Mouse (Mus musculus) left cerebral cortex, adult 9 months (tissue): ENCODE measurements around the gene Zbtb25.
A peak's percentile ranks its signal among the peaks of the same experiment; 100 is the strongest.

Experiments used
- DNase-seq, 2 experiments: peaks; one replicate each; pipeline ENCODE4 v3.0.0; 2022; ENCODE audit warnings: low spot score in 2 of 2

Zbtb25 gene

GRCm38 (mm10) chr12:76341080-76341479, 28.3 kb downstream of the Zbtb25 start:
- DNase-seq = peak in 1 of 2 experiments; percentile 78

- no peak for DNase-seq
Measured at GRCm38 (mm10) chr12:76336111-76336965, 33.1 kb downstream of the Zbtb25 start.

- DNase-seq = no peak
Measured at GRCm38 (mm10) chr12:76335641-76336040, 33.8 kb downstream of the Zbtb25 start.

GRCm38 (mm10) chr12:76333688-76334087, 35.7 kb downstream of the Zbtb25 start:
- DNase-seq = no peak

- no peak for DNase-seq
Measured at GRCm38 (mm10) chr12:76328567-76329354, 40.6 kb downstream of the Zbtb25 start.

GRCm38 (mm10) chr12:76326437-76327220, 42.8 kb downstream of the Zbtb25 start:
- peak; percentile 52 to 74 for DNase-seq

- no peak for DNase-seq
Measured at GRCm38 (mm10) chr12:76324679-76325431, 44.5 kb downstream of the Zbtb25 start, which contains the start of gene Akap5. Gene Akap5 (plus strand): TSS chr12:76324891.

GRCm38 (mm10) chr12:76318282-76319212, 50.9 kb downstream of the Zbtb25 start:
- DNase-seq = no peak

- no peak for DNase-seq
Measured at GRCm38 (mm10) chr12:76311951-76312350, 57.5 kb downstream of the Zbtb25 start.

- DNase-seq = no peak
Measured at GRCm38 (mm10) chr12:76311227-76311626, 58.2 kb downstream of the Zbtb25 start.

- no peak for DNase-seq
Measured at GRCm38 (mm10) chr12:76310633-76311032, 58.8 kb downstream of the Zbtb25 start.

GRCm38 (mm10) chr12:76310007-76310406, 59.4 kb downstream of the Zbtb25 start:
- no peak for DNase-seq

- DNase-seq = no peak
Measured at GRCm38 (mm10) chr12:76308436-76308835, 61.0 kb downstream of the Zbtb25 start.

GRCm38 (mm10) chr12:76307964-76308363, 61.4 kb downstream of the Zbtb25 start:
- DNase-seq = peak; percentile 65 to 79

GRCm38 (mm10) chr12:76306852-76307561, 62.4 kb downstream of the Zbtb25 start:
- DNase-seq = no peak

GRCm38 (mm10) chr12:76305107-76305506, 64.3 kb downstream of the Zbtb25 start:
- DNase-seq = no peak

GRCm38 (mm10) chr12:76304199-76304598, 65.2 kb downstream of the Zbtb25 start:
- DNase-seq = no peak

GRCm38 (mm10) chr12:76303474-76303873, 65.9 kb downstream of the Zbtb25 start:
- no peak for DNase-seq

- DNase-seq = peak in 1 of 2 experiments; percentile 61
Measured at GRCm38 (mm10) chr12:76300367-76300766, 69.0 kb downstream of the Zbtb25 start.
